Mouse (Mus musculus): Measurements from ENCODE around the gene Cox8a. TPM values are rescaled to one million over a fixed set of nuclear protein-coding genes. Genes with fewer than 3 reads are reported as not detected.
A peak's percentile ranks its signal among the peaks of the same experiment; 100 is the strongest.

Cox8a gene
- polyA plus RNA-seq, 2 experiments, result 478 to 909 TPM

GRCm38 (mm10) chr19:7172051-7172866 is 45.2 kb downstream of the Cox8a start:
- Histone ChIP-seq H3K27ac (replicated peaks; ENCODE audit: low read depth, low read length) (no peak overlapping the region; the same call in 1 of the 2 replicates), H3K4me3 (replicated peaks; ENCODE audit: low read length) (no peak overlapping the region), H3K4me2 (replicated peaks; ENCODE audit: low read depth, low read length, severe bottlenecking) (0 out of 2 replicates have a peak overlapping the region, but pooled peaks have one; percentile 3), H3K9me3 (ENCODE audit: control insufficient read depth, low read length) (no peaks in the 10 kb centered on the region), H3K36me3 (ENCODE audit: control insufficient read depth, insufficient read depth, low read length) (no peaks in the 10 kb centered on the region), H3K9ac (ENCODE audit: low read depth, low read length, severe bottlenecking) (no peak overlapping the region), H3K4me1 (ENCODE audit: control insufficient read depth, insufficient read depth, low read length) (peaks cover 27% of the 10 kb centered on the region), H3K27me3 (ENCODE audit: control insufficient read depth, insufficient read depth, low read length) (peaks cover 9% of the 10 kb centered on the region; the same call in 1 of the 2 replicates)
- ATAC-seq (ENCODE audit: low FRiP score, low read depth) (peak; percentile 84), DNase-seq (ENCODE audit: low spot score) (peak; percentile 79)
- WGBS, result 13% methylated on average over 12 of the region's 13 CpGs
- TF ChIP-seq POLR2A (IDR thresholded peaks at IDR 0.05; ENCODE audit: borderline replicate concordance, extremely low read depth, insufficient read depth, insufficient read length), result no peak

DNA sequence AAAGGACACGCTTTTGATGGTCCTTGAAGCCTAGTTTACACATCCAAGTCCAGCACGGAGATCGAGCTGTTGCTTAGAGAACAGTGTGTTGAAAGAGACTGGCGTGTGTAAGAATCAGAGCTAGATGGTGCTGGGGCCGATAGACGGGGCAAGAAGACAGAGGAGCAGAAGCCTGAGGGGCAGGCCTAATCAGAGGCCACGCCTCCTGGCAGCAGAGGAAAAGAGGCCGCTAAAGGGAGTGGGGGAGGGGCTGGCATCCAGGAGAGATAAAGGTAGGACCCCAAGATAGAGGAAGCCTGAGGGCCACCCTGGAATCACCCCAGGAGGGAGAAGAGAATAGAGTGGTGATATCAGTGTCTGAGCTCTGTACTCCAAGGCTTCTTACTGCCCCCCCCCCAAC is 46.0 kb downstream of the Cox8a start:
- no peak overlapping the region for H3K4me2 ChIP-seq (replicated peaks; ENCODE audit: low read depth, low read length, severe bottlenecking)
- DNase-seq (ENCODE audit: low spot score) (no peak), ATAC-seq (ENCODE audit: low FRiP score, low read depth) (no peak)
- H3K9me3 ChIP-seq (ENCODE audit: control insufficient read depth, low read length), result no peaks in the 10 kb centered on the region
- no peak overlapping the region for H3K9ac ChIP-seq (ENCODE audit: low read depth, low read length, severe bottlenecking)
- no peak for TF ChIP-seq POLR2A (IDR thresholded peaks at IDR 0.05; ENCODE audit: borderline replicate concordance, extremely low read depth, insufficient read depth, insufficient read length)
- no peaks in the 10 kb centered on the region for H3K36me3 ChIP-seq (ENCODE audit: control insufficient read depth, insufficient read depth, low read length)
- no peak overlapping the region for H3K27ac ChIP-seq (replicated peaks; ENCODE audit: low read depth, low read length)
- H3K4me3 ChIP-seq (replicated peaks; ENCODE audit: low read length), result no peak overlapping the region
- H3K4me1 ChIP-seq (ENCODE audit: control insufficient read depth, insufficient read depth, low read length), result peaks cover 26% of the 10 kb centered on the region
- WGBS, result 17% methylated on average over 8 of the region's 8 CpGs
- H3K27me3 ChIP-seq (ENCODE audit: control insufficient read depth, insufficient read depth, low read length), result peaks cover 16% of the 10 kb centered on the region

DNA sequence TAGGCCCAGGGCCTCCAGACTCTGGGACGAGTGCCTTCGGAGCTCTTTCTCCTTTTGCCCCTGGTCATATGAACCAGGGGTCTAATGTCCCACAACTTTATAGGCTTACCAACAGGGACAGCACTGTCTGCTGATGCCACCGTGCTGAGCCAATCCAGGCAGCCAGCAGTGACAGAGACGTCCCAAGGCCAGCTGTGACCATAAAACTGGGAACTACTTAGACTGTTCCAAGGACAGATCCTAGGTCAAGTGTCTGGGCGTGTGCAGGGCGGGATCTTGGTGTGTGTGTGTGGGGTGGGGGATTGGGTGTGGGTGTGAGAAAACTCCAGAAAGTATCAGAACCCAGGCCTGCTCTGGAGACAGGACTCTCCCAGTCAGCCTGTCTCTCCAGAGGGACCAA is 46.5 kb downstream of the Cox8a start:
- no peak for DNase-seq (ENCODE audit: low spot score)
- peaks cover 20% of the 10 kb centered on the region for H3K4me1 ChIP-seq (ENCODE audit: control insufficient read depth, insufficient read depth, low read length)
- no peak overlapping the region for H3K4me3 ChIP-seq (replicated peaks; ENCODE audit: low read length)
- 58% methylated on average over 6 of the region's 6 CpGs for WGBS
- no peak overlapping the region for H3K27ac ChIP-seq (replicated peaks; ENCODE audit: low read depth, low read length)
- ATAC-seq (ENCODE audit: low FRiP score, low read depth), result no peak
- peaks cover 20% of the 10 kb centered on the region for H3K27me3 ChIP-seq (ENCODE audit: control insufficient read depth, insufficient read depth, low read length)
- TF ChIP-seq POLR2A (IDR thresholded peaks at IDR 0.05; ENCODE audit: borderline replicate concordance, extremely low read depth, insufficient read depth, insufficient read length), result no peak
- H3K4me2 ChIP-seq (replicated peaks; ENCODE audit: low read depth, low read length, severe bottlenecking), result no peak overlapping the region
- no peaks in the 10 kb centered on the region for H3K9me3 ChIP-seq (ENCODE audit: control insufficient read depth, low read length)
- H3K9ac ChIP-seq (ENCODE audit: low read depth, low read length, severe bottlenecking), result no peak overlapping the region
- H3K36me3 ChIP-seq (ENCODE audit: control insufficient read depth, insufficient read depth, low read length), result no peaks in the 10 kb centered on the region

DNA sequence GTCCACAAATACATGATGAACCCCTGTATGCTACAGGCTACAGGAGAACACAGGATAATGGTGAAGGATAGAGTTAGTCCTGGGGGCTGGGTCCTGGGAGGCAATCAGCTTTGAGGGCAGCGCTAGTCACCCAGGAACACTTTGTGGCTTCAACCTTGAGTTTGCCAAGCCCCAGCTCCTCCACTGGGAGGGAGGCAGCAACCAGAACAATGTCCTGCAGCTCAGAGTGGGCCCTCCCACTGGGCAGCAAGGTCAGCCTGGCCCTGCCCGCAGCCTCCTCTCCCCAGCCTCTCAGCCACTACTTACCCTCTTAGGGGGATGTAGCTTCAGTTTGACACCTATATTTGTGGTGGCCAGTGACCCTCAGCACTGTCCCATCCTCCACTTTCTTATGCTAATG is 49.0 kb downstream of the Cox8a start:
- Histone ChIP-seq H3K4me1 (ENCODE audit: control insufficient read depth, insufficient read depth, low read length) (peaks cover 34% of the 10 kb centered on the region), H3K9me3 (ENCODE audit: control insufficient read depth, low read length) (no peaks in the 10 kb centered on the region), H3K4me2 (replicated peaks; ENCODE audit: low read depth, low read length, severe bottlenecking) (no peak overlapping the region), H3K4me3 (replicated peaks; ENCODE audit: low read length) (no peak overlapping the region), H3K27me3 (ENCODE audit: control insufficient read depth, insufficient read depth, low read length) (peaks cover 20% of the 10 kb centered on the region), H3K36me3 (ENCODE audit: control insufficient read depth, insufficient read depth, low read length) (no peaks in the 10 kb centered on the region), H3K9ac (ENCODE audit: low read depth, low read length, severe bottlenecking) (no peak overlapping the region), H3K27ac (replicated peaks; ENCODE audit: low read depth, low read length) (no peak overlapping the region)
- 40% methylated on average over 2 of the region's 2 CpGs for WGBS
- DNase-seq (ENCODE audit: low spot score) (no peak), ATAC-seq (ENCODE audit: low FRiP score, low read depth) (no peak)
- TF ChIP-seq POLR2A (IDR thresholded peaks at IDR 0.05; ENCODE audit: borderline replicate concordance, extremely low read depth, insufficient read depth, insufficient read length), result no peak

DNA sequence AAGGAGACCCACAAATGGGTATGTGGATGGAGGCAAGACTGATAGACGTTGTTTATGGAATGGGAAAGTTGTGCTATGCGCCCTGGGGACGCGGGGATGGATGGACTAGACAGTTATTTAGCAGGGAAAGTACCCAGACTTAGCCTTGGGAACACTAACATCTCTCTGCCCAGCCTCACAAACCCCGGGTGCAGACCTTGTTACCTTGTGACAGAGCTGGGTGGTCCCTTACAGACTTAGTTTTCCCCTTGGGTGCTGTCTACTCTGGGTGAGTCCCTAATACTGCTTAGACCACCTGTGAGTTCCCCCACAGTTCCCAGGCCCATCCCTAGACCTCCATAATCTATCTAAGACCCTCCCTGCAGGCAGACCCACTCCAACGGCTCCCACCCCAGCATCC is 50.6 kb downstream of the Cox8a start:
- TF ChIP-seq POLR2A (IDR thresholded peaks at IDR 0.05; ENCODE audit: borderline replicate concordance, extremely low read depth, insufficient read depth, insufficient read length), result no peak
- peaks cover 20% of the 10 kb centered on the region for H3K27me3 ChIP-seq (ENCODE audit: control insufficient read depth, insufficient read depth, low read length)
- WGBS, result 12% methylated on average over 6 of the region's 6 CpGs
- ATAC-seq (ENCODE audit: low FRiP score, low read depth) (no peak), DNase-seq (ENCODE audit: low spot score) (no peak)
- H3K9ac ChIP-seq (ENCODE audit: low read depth, low read length, severe bottlenecking), result no peak overlapping the region
- H3K36me3 ChIP-seq (ENCODE audit: control insufficient read depth, insufficient read depth, low read length), result no peaks in the 10 kb centered on the region
- no peak overlapping the region for H3K4me2 ChIP-seq (replicated peaks; ENCODE audit: low read depth, low read length, severe bottlenecking)
- H3K4me3 ChIP-seq (replicated peaks; ENCODE audit: low read length), result peak overlapping the region; percentile 73; the same call in 1 of the 2 replicates
- H3K27ac ChIP-seq (replicated peaks; ENCODE audit: low read depth, low read length), result no peak overlapping the region
- no peaks in the 10 kb centered on the region for H3K9me3 ChIP-seq (ENCODE audit: control insufficient read depth, low read length)
- peaks cover 26% of the 10 kb centered on the region for H3K4me1 ChIP-seq (ENCODE audit: control insufficient read depth, insufficient read depth, low read length)
